Mouse (Mus musculus) lung, adult 2 months (tissue): ENCODE results near the gene Ssc4d.

Source experiments
- CTCF ChIP-seq: fragments of 200-500 bp; IDR thresholded peaks from 2 replicates; pipeline ENCODE4 v1.5.1; 2011; ENCODE audit warnings: mild to moderate bottlenecking, low read length, control low read depth; ENCODE audit not compliant: insufficient read depth
- POLR2A ChIP-seq: fragments of 200-500 bp; IDR thresholded peaks from 2 replicates; pipeline ENCODE4 v1.6.1; 2011; ENCODE audit warnings: low read depth, mild to moderate bottlenecking, control low read depth, low read length, borderline replicate concordance; ENCODE audit errors: extremely low read depth

GRCm38 (mm10) chr5:135962492-135963279 lies 11.6 kb downstream of the Ssc4d start:
- TF ChIP-seq CTCF (no peak), POLR2A (peak; percentile 96; the same call in 1 of the 2 replicates)
